Mouse (Mus musculus) monocyte, adult 59 days (primary cell): ENCODE data around the gene Zfp316. TPM values are rescaled to one million over a fixed set of nuclear protein-coding genes. Genes with fewer than 3 reads are reported as not detected.

Experiments used
- total RNA-seq, 2 experiments: library from RNA; stranded (reverse); gene quantifications; one replicate each; pipeline ENCODE4 v1.2.4; 2023

Gene Zfp316
- total RNA-seq, result 1 to 10 TPM; 2.5 to 3.5 TPM

DNA sequence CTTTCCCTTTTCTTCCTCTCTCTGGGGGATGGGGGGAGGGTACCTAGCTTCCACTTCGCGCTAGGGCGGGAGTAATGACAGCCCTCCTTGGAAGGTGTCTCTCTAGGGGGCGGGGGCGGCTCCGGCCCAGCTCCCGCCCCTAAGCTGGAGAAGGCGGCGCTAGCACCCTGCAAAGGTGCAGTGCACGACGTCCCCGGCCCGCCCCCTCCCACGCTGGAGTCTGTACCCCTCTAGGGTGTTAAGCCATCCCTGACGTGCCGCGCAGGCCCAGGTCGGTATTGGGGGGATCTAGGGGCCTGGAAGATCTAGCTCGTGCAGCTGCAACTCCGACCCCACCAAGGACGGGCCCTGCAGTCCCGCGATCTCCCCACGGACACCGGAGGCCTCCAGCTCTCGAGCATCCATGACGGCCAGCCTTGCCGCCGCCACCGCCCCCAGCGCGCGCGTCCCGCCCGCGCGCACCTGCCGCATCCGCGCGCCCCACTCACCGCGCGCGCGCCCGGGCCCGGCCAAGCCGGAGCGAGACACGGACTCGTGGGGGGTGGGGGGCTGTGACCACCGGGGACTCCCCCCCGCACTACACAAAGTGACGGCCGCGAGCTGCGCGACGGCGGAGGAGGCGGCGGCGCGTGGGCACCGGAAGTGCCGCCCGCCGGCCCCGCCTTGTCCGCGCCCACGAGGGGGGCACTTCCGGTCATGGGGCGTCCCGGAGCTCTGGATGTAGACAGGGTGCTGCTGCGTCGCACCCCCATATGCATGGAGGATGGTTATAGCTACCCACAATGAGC is at the start of gene Zfp316:
Zfp316 (minus strand) TSS at position 660 of the 788 bp plus-strand sequence.

GRCm38 (mm10) chr5:143314730-143315513 is 45.1 kb upstream of the Zfp316 start, which contains the start of gene E130309D02Rik:
TSS of gene E130309D02Rik (minus strand) at chr5:143315360.

DNA sequence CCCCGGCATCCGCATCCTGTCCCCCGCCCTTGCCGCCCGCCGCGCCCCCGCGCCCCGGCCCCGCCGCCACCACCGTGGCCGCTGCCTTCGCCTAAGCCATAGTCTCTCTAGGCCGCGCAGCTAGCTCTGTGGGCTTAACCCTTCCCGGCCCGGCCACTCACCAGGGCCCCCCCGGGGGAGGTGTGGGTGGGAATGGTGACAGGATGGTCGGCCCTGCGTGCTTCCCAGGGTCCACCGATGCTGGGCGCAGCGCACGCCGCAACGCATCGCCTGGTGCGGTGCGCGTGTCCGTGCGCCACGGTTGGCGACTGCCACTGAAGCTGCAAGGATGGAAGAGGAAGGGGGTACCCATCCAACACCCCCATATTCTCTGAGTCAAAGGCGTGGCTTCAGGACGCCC is 23.6 kb upstream of the Zfp316 start, which contains the start of gene Zfp853:
Zfp853 (minus strand) TSS at position 220 of the 400 bp plus-strand sequence.

DNA sequence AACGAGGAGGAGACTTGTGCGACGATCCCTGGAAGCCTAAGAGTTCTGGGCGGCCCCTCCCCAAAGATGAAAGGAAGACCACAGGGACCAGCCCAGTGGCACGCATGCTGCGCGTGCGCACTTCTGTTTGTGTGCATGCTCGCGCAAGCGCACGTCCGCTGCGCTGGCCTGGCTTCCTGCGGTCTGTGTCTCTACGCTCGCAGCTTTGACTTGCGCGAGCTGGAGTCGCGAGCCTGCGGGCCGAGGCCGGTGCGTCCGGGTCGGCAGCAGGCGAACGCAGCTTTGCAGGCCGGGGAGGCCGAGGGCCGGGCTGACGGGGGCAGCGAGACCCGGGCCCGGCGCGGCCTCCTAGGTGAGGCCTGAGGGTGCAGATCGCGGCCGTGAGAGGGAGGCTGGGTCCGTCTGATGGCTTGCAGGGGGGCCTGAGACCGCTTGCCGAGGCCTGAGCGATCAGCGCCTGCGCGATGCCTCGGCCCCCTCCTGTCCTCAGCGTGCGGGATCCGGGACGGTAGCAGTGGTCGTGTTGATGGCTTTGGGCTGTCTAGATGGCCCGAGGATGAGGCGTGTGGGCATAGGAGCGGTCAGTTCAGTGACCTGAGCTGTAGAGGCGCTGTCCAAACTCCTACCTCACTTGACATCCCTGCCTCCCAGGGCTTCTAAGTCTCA is 34.7 kb downstream of the Zfp316 start, which contains the start of gene Zfp12:
Zfp12 (plus strand) TSS at position 136 of the 666 bp plus-strand sequence.

DNA sequence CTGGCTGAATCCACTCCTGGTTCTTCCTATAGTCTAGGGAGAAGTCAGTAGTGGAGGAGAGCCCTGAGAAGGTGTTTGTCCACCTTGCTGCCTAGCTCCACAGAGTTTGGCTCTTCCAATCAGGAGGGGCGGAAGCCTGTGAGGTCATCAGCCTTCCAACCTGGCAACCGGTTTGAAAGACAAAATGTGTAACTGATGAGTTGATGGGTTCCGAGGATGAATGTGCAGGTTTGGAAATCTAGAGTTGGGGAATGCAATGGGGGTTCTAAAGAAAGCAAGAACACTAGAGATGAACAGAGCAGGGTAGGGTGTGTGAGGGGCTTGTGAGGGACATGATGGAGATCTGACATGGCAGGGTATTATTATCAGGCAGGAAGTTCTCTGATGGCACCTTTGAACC is 43.0 kb downstream of the Zfp316 start, which contains the start of gene Spdye4a:
Spdye4a (minus strand) TSS at position 101 of the 400 bp plus-strand sequence.

Other genes starting within 250 kb of the Zfp316 start
- 100 to 1,000 TPM in 1 of 2 experiments, 10 to 100 TPM in 1; 91.9 to 101 TPM for gene Rnf216, start 157.0 kb downstream of the Zfp316 start, total RNA-seq
- under 1 TPM; 0.15 to 0.29 TPM for gene Olfr718-ps1, start 122.4 kb downstream of the Zfp316 start, total RNA-seq
- gene Rbak, start 89.2 kb downstream of the Zfp316 start, total RNA-seq, result 10 to 100 TPM in 1 of 2 experiments, 1 to 10 TPM in 1; 8.5 to 10.3 TPM
- gene Spdye4b, start 89.0 kb downstream of the Zfp316 start, total RNA-seq, result not detected
- gene Spdye4a, start 43.1 kb downstream of the Zfp316 start, total RNA-seq, result not detected
- 10 to 100 TPM; 15.2 to 17.1 TPM for gene Zfp12, start 34.9 kb downstream of the Zfp316 start, total RNA-seq
- under 1 TPM; 0.26 to 0.30 TPM for gene Zfp853, start 23.6 kb upstream of the Zfp316 start, total RNA-seq
- 10 to 100 TPM; 25.0 to 28.0 TPM for gene E130309D02Rik, start 45.3 kb upstream of the Zfp316 start, total RNA-seq
- gene Zdhhc4, start 59.2 kb upstream of the Zfp316 start, total RNA-seq, result 10 to 100 TPM; 42.1 to 45.4 TPM
- not detected for gene Grid2ip, start 87.3 kb upstream of the Zfp316 start, total RNA-seq
- gene Kdelr2, start 133.8 kb upstream of the Zfp316 start, total RNA-seq, result 10 to 100 TPM; 52.1 to 55.1 TPM
- 10 to 100 TPM; 63.3 to 68.8 TPM for gene Daglb, start 194.6 kb upstream of the Zfp316 start, total RNA-seq